In genomic region chr14:78747454-78747853, GRCm38 (mm10) we compare ENCODE assay signal across 29 mouse cellular contexts. TPM values are rescaled to one million over a fixed set of nuclear protein-coding genes. Genes with fewer than 3 reads are reported as not detected.
"Had no signal": no experiment of that assay in that cellular context is flagged by ENCODE, and none has a peak within 500 bp of the region (broad histone marks: within the 10 kb centered on the region; RNA-seq: fewer than 3 reads in every experiment).

No protein-coding gene starts in this region.

- H3K4me2 ChIP-seq: embryonic facial prominence, embryonic 12.5 days; embryonic facial prominence, embryonic 13.5 days; embryonic facial prominence, embryonic 15.5 days; forebrain, embryonic 12.5 days; forebrain, embryonic 13.5 days; forebrain, embryonic 15.5 days had no signal

- H3K27me3 ChIP-seq: embryonic facial prominence, embryonic 12.5 days; embryonic facial prominence, embryonic 13.5 days; embryonic facial prominence, embryonic 15.5 days; forebrain, embryonic 12.5 days; forebrain, embryonic 13.5 days; forebrain, embryonic 15.5 days had no signal

- H3K27ac ChIP-seq: embryonic facial prominence, embryonic 12.5 days; embryonic facial prominence, embryonic 13.5 days; embryonic facial prominence, embryonic 15.5 days; forebrain, embryonic 10.5 days; forebrain, embryonic 12.5 days; forebrain, embryonic 13.5 days; forebrain, embryonic 15.5 days; gastrocnemius, adult 2 months; heart, adult 2 months; heart, embryonic 10.5 days had no signal

- H3K9me3 ChIP-seq: embryonic facial prominence, embryonic 12.5 days; embryonic facial prominence, embryonic 13.5 days; embryonic facial prominence, embryonic 15.5 days; forebrain, embryonic 10.5 days; forebrain, embryonic 12.5 days; forebrain, embryonic 13.5 days; forebrain, embryonic 15.5 days; heart, embryonic 10.5 days had no signal

- DNase-seq: cerebellum, adult 18-20 months; cerebellum, adult 2 months; cerebellum, adult 8-10 months; cerebellum, adult 9-10 months; cerebellum, adult 9-11 months; cerebellum, postnatal 10 days; cerebellum, postnatal 14 days; cerebellum, postnatal 25 days; cerebellum, postnatal 36 days; embryo, embryonic 11 days; forebrain, postnatal 0 days; gastrocnemius, adult 2 months; gastrocnemius, postnatal 10 days; gastrocnemius, postnatal 14 days; gastrocnemius, postnatal 25 days; gastrocnemius, postnatal 36 days; heart, adult 18-20 months; heart, adult 2 months had no signal

- H3K9ac ChIP-seq: embryonic facial prominence, embryonic 12.5 days; embryonic facial prominence, embryonic 13.5 days; embryonic facial prominence, embryonic 15.5 days; forebrain, embryonic 12.5 days; forebrain, embryonic 13.5 days; forebrain, embryonic 15.5 days; forebrain, postnatal 0 days had no signal

- H3K4me3 ChIP-seq: embryonic facial prominence, embryonic 12.5 days; embryonic facial prominence, embryonic 13.5 days; embryonic facial prominence, embryonic 15.5 days; erythroblast, embryonic 14.5 days; forebrain, embryonic 10.5 days; forebrain, embryonic 12.5 days; forebrain, embryonic 13.5 days; forebrain, embryonic 15.5 days; gastrocnemius, adult 2 months; heart, adult 2 months; heart, embryonic 10.5 days had no signal

- ATAC-seq: forebrain, embryonic 13.5 days; forebrain, embryonic 14.5 days; forebrain, embryonic 15.5 days; forebrain, embryonic 16.5 days; forebrain, postnatal 0 days had no signal

- H3K4me1 ChIP-seq: embryonic facial prominence, embryonic 12.5 days; embryonic facial prominence, embryonic 15.5 days; forebrain, embryonic 12.5 days; forebrain, embryonic 13.5 days; forebrain, embryonic 15.5 days; heart, embryonic 10.5 days had no signal

- H3K36me3 ChIP-seq: embryonic facial prominence, embryonic 12.5 days; embryonic facial prominence, embryonic 13.5 days; embryonic facial prominence, embryonic 15.5 days; forebrain, embryonic 10.5 days; forebrain, embryonic 12.5 days; forebrain, embryonic 15.5 days; heart, embryonic 10.5 days had no signal

RNA-seq across cellular contexts. Expression of gene Dgkh, which starts 14.9 kb away (rescaled TPM):
- polyA plus RNA-seq: erythroblast, embryonic 14.5 days had no signal
